Mouse (Mus musculus): ENCODE results near the gene Gtsf1. TPM values are rescaled to one million over a fixed set of nuclear protein-coding genes. Genes with fewer than 3 reads are reported as not detected.

The Gtsf1 gene
- polyA plus RNA-seq, 1 experiment from 2014 or later = 0.23 TPM

GRCm38 (mm10) chr15:103371208-103371607 is 59.1 kb downstream of the Gtsf1 start:
- TF ChIP-seq CTCF (IDR thresholded peaks at IDR 0.05; ENCODE audit: low read depth) = no peak
- Histone ChIP-seq H3K27me3 (replicated peaks; ENCODE audit: control insufficient read depth, insufficient read depth, low read length) (no peaks in the 10 kb centered on the region; the same call in 1 of the 2 replicates), H3K4me3 (ENCODE audit: low read depth, low read length) (no peak overlapping the region), H3K27ac (ENCODE audit: low read depth, low read length) (no peak overlapping the region), H3K9ac (ENCODE audit: low read depth, low read length) (no peak overlapping the region), H3K36me3 (ENCODE audit: control insufficient read depth, insufficient read depth) (no peaks in the 10 kb centered on the region), H3K9me3 (ENCODE audit: control insufficient read depth) (no peaks in the 10 kb centered on the region), H3K4me2 (replicated peaks; ENCODE audit: low read depth) (no peak overlapping the region), H3K4me1 (replicated peaks; ENCODE audit: control insufficient read depth, insufficient read depth, low read length) (no peaks in the 10 kb centered on the region)
- ATAC-seq = no peak
- WGBS = 26% methylated on average over 2 of the region's 2 CpGs

- Histone ChIP-seq H3K4me2 (replicated peaks; ENCODE audit: low read depth) (no peak overlapping the region), H3K4me3 (ENCODE audit: low read depth, low read length) (no peak overlapping the region), H3K9ac (ENCODE audit: low read depth, low read length) (no peak overlapping the region), H3K27ac (ENCODE audit: low read depth, low read length) (no peak overlapping the region), H3K36me3 (ENCODE audit: control insufficient read depth, insufficient read depth) (no peaks in the 10 kb centered on the region), H3K9me3 (ENCODE audit: control insufficient read depth) (no peaks in the 10 kb centered on the region), H3K4me1 (replicated peaks; ENCODE audit: control insufficient read depth, insufficient read depth, low read length) (no peaks in the 10 kb centered on the region), H3K27me3 (replicated peaks; ENCODE audit: control insufficient read depth, insufficient read depth, low read length) (no peaks in the 10 kb centered on the region; the same call in 1 of the 2 replicates)
- no peak for TF ChIP-seq CTCF (IDR thresholded peaks at IDR 0.05; ENCODE audit: low read depth)
- 44% methylated on average over 4 of the region's 4 CpGs for WGBS
- no peak for ATAC-seq
Measured at GRCm38 (mm10) chr15:103370462-103370861, 59.8 kb downstream of the Gtsf1 start.

GRCm38 (mm10) chr15:103369123-103369522 is 61.1 kb downstream of the Gtsf1 start:
- Histone ChIP-seq H3K4me3 (ENCODE audit: low read depth, low read length) (no peak overlapping the region), H3K9ac (ENCODE audit: low read depth, low read length) (no peak overlapping the region), H3K4me2 (replicated peaks; ENCODE audit: low read depth) (no peak overlapping the region), H3K36me3 (ENCODE audit: control insufficient read depth, insufficient read depth) (no peaks in the 10 kb centered on the region), H3K4me1 (replicated peaks; ENCODE audit: control insufficient read depth, insufficient read depth, low read length) (no peaks in the 10 kb centered on the region), H3K9me3 (ENCODE audit: control insufficient read depth) (no peaks in the 10 kb centered on the region), H3K27ac (ENCODE audit: low read depth, low read length) (no peak overlapping the region), H3K27me3 (replicated peaks; ENCODE audit: control insufficient read depth, insufficient read depth, low read length) (no peaks in the 10 kb centered on the region; the same call in 1 of the 2 replicates)
- no peak for TF ChIP-seq CTCF (IDR thresholded peaks at IDR 0.05; ENCODE audit: low read depth)
- whole genome bisulfite sequencing = 77% methylated on average over 1 of the region's 1 CpGs
- ATAC-seq = no peak

GRCm38 (mm10) chr15:103368179-103368940 is 61.9 kb downstream of the Gtsf1 start:
- 81% methylated on average over 4 of the region's 4 CpGs for WGBS
- H3K4me2 ChIP-seq (replicated peaks; ENCODE audit: low read depth) = no peak overlapping the region

GRCm38 (mm10) chr15:103366376-103367149 is 63.7 kb downstream of the Gtsf1 start, which contains the start of gene Itga5:
TSS of gene Itga5 (minus strand) at chr15:103366763.
- no peaks in the 10 kb centered on the region for H3K36me3 ChIP-seq (ENCODE audit: control insufficient read depth, insufficient read depth)
- peak; percentile 40 for TF ChIP-seq CTCF (IDR thresholded peaks at IDR 0.05; ENCODE audit: low read depth)
- no peaks in the 10 kb centered on the region for H3K9me3 ChIP-seq (ENCODE audit: control insufficient read depth)
- no peaks in the 10 kb centered on the region for H3K4me1 ChIP-seq (replicated peaks; ENCODE audit: control insufficient read depth, insufficient read depth, low read length)
- WGBS = 1% methylated on average over 51 of the region's 51 CpGs
- peak within 1 kb of the TSS; percentile 91 for H3K4me2 ChIP-seq (replicated peaks; ENCODE audit: low read depth)
- H3K27ac ChIP-seq (ENCODE audit: low read depth, low read length) = peak within 1 kb of the TSS; percentile 82
- H3K27me3 ChIP-seq (replicated peaks; ENCODE audit: control insufficient read depth, insufficient read depth, low read length) = no peaks in the 10 kb centered on the region; the same call in 1 of the 2 replicates
- H3K9ac ChIP-seq (ENCODE audit: low read depth, low read length) = peak within 1 kb of the TSS; percentile 76
- peak within 1 kb of the TSS; percentile 73 for H3K4me3 ChIP-seq (ENCODE audit: low read depth, low read length)
- ATAC-seq = peak; percentile 54

More at GRCm38 (mm10) chr15:103368179-103368940, 61.9 kb downstream of the Gtsf1 start:
- H3K36me3 ChIP-seq (ENCODE audit: control insufficient read depth, insufficient read depth) = no peaks in the 10 kb centered on the region
- no peaks in the 10 kb centered on the region; the same call in 1 of the 2 replicates for H3K27me3 ChIP-seq (replicated peaks; ENCODE audit: control insufficient read depth, insufficient read depth, low read length)
- H3K9ac ChIP-seq (ENCODE audit: low read depth, low read length) = no peak overlapping the region
- ATAC-seq = no peak
- H3K9me3 ChIP-seq (ENCODE audit: control insufficient read depth) = no peaks in the 10 kb centered on the region
- H3K27ac ChIP-seq (ENCODE audit: low read depth, low read length) = no peak overlapping the region
- no peak overlapping the region for H3K4me3 ChIP-seq (ENCODE audit: low read depth, low read length)
- no peak for TF ChIP-seq CTCF (IDR thresholded peaks at IDR 0.05; ENCODE audit: low read depth)
- no peaks in the 10 kb centered on the region for H3K4me1 ChIP-seq (replicated peaks; ENCODE audit: control insufficient read depth, insufficient read depth, low read length)

All from intestine, postnatal 0 days (tissue).